Mouse (Mus musculus): Measurements from ENCODE around the gene Fbxo7.

DNA sequence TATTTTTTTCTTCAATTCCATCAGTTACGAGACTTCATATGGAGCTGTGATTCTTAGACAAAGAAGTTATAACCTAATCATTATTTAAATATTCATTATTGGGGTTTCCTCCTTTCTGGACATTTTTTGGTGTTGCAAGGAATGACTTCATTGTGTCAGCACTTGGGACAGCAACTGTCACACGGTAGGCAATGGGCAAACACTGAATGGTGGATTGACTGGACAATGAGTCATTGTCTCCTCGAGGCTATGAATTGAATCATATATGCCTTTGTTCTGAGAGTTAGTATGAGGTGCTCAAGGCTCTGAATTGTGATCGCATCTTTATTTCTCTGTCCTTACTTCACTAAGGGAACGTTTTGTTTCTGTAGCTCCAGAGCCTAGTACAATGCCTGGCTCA, 15.3 kb upstream of the Fbxo7 start:
- TF ChIP-seq CTCF (conservative IDR thresholded peaks at IDR 0.05; ENCODE audit: insufficient read depth, insufficient read length, low read depth, low read length) (no peak), POLR2A (IDR thresholded peaks at IDR 0.05; ENCODE audit: low read depth, low read length) (no peak)
